Comparison of ENCODE assay signal across 20 mouse cellular contexts in the genomic region with DNA sequence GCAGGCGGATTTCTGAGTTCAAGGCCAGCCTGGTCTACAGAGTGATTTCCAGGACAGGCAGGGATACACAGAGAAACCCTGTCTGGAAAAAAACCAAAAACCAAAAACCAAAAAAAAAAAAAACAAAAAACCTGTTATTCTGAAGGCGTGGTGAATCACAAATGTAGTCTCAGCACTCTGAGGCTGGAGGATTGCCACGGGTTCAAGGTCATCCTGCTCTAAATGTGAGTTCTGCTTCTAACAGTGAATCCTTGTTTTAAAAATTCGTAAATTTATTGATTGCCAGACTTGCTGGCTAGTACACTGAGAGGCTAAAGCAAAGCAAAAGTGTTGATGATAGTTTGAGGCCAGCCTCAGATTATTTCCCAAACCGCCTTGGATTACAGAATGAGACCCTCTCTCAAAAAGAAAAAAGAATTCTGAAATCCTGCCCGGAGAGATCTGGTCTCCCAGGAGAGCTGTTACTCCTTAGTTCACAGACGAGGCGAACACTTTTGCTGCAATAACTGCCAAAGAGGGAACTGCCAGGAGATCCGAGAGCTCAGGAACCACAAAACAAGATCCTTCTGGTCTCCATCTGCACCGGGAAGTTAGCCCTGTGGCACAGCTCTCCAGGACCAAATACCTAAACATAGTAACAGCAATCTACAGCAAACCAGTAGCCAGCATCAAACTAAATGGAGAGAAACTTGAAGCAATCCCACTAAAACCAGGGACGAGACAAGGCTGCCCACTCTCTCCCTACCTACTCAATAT. TPM values are rescaled to one million over a fixed set of nuclear protein-coding genes. Genes with fewer than 3 reads are reported as not detected.
A peak's percentile ranks its signal among the peaks of the same experiment; 100 is the strongest.
DNase-seq lines count a peak whose midpoint lies in the region; ATAC-seq and TF ChIP-seq lines count a peak whose summit lies in the region.
"Had no signal": no experiment of that assay in that cellular context is flagged by ENCODE, and none has a peak within 500 bp of the region (broad histone marks: within the 10 kb centered on the region; RNA-seq: fewer than 3 reads in every experiment).

No protein-coding gene starts in this region.

- H3K9me3 ChIP-seq in ES-Bruce4 (replicated peaks; ENCODE audit: control insufficient read depth, insufficient read depth, low read length, poor library complexity, severe bottlenecking), result no peaks in the 10 kb centered on the region
- no peaks in the 10 kb centered on the region for H3K9me3 ChIP-seq in limb, embryonic 10.5 days (replicated peaks)
- H3K9me3 ChIP-seq: embryonic facial prominence, embryonic 13.5 days; heart, embryonic 12.5 days; hindbrain, embryonic 13.5 days; midbrain, embryonic 12.5 days had no signal

- WGBS in limb, embryonic 10.5 days, result 97% methylated on average over 11 of the region's 11 CpGs

- TF ChIP-seq POLR2A in ES-Bruce4 (IDR thresholded peaks at IDR 0.05; ENCODE audit: insufficient read depth, low read length), result no peak

- peaks cover 3% of the 10 kb centered on the region for H3K4me1 ChIP-seq in ES-Bruce4 (ENCODE audit: control insufficient read depth, insufficient read depth, low read length)
- peaks cover 10% of the 10 kb centered on the region for H3K4me1 ChIP-seq in limb, embryonic 10.5 days

- H3K27ac ChIP-seq in ES-Bruce4 (ENCODE audit: insufficient read depth, low read length), result peak overlapping the region; percentile 54; the same call in 1 of the 2 replicates
- H3K27ac ChIP-seq in limb, embryonic 10.5 days, result no peak overlapping the region
- H3K27ac ChIP-seq: embryonic facial prominence, embryonic 13.5 days; hindbrain, embryonic 13.5 days; midbrain, embryonic 12.5 days had no signal

- TF ChIP-seq EP300 in ES-Bruce4 (IDR thresholded peaks at IDR 0.05; ENCODE audit: insufficient read depth, low read depth, low read length), result no peak

- peak; percentile 17 for DNase-seq in heart, adult 8-10 months (ENCODE audit: low spot score)
- DNase-seq in heart, postnatal 10 days, result no peak
- DNase-seq in adrenal gland, postnatal 14 days, result peak; percentile 57
- peak; percentile 15 for DNase-seq in skeletal muscle tissue, adult 2 months (ENCODE audit: low read depth, low spot score)
- DNase-seq in limb, embryonic 10.5 days (ENCODE audit: low spot score), result no peak
- DNase-seq: cerebellum, adult 8-10 months; kidney, adult 8-10 months; kidney, postnatal 14 days; retina, postnatal 1 day; thymus, postnatal 36 days had no signal

- intact Hi-C loops in heart, postnatal 10 days (cut with DNase I), result loop anchor here (5.0 kb wide), 1 partner anchor 79 kb away; no protein-coding TSS in a partner anchor

- H3K27me3 ChIP-seq in ES-Bruce4 (ENCODE audit: control insufficient read depth, insufficient read depth, low read length, poor library complexity, severe bottlenecking), result no peaks in the 10 kb centered on the region
- H3K27me3 ChIP-seq in limb, embryonic 10.5 days (ENCODE audit: low read depth, poor library complexity, severe bottlenecking), result no peaks in the 10 kb centered on the region
- H3K27me3 ChIP-seq: embryonic facial prominence, embryonic 13.5 days; heart, embryonic 12.5 days; hindbrain, embryonic 13.5 days; midbrain, embryonic 12.5 days had no signal

- ATAC-seq in frontal cortex, adult (ENCODE audit: low TSS enrichment), result no peak
- ATAC-seq: forebrain, embryonic 14.5 days; inflammation-experienced regulatory T-cells, adult 6 months; lung, postnatal 0 days had no signal

- H3K36me3 ChIP-seq in ES-Bruce4 (ENCODE audit: control insufficient read depth, insufficient read depth, low read length, poor library complexity, severe bottlenecking), result no peaks in the 10 kb centered on the region; the same call in 1 of the 2 replicates
- H3K36me3 ChIP-seq in limb, embryonic 10.5 days, result peaks cover 5% of the 10 kb centered on the region; the same call in 1 of the 2 replicates
- H3K36me3 ChIP-seq: hindbrain, embryonic 13.5 days; midbrain, embryonic 12.5 days had no signal

- peak overlapping the region; percentile 43 for H3K9ac ChIP-seq in ES-Bruce4 (ENCODE audit: low read depth, poor library complexity, severe bottlenecking)
- H3K9ac ChIP-seq: embryonic facial prominence, embryonic 13.5 days; heart, embryonic 12.5 days; hindbrain, embryonic 13.5 days; liver, embryonic 14.5 days; midbrain, embryonic 12.5 days had no signal

- no peak overlapping the region for H3K4me3 ChIP-seq in ES-Bruce4 (ENCODE audit: low read depth, low read length)
- H3K4me3 ChIP-seq in limb, embryonic 10.5 days, result no peak overlapping the region
- H3K4me3 ChIP-seq: embryonic facial prominence, embryonic 13.5 days; heart, embryonic 12.5 days; hindbrain, embryonic 13.5 days; midbrain, embryonic 12.5 days had no signal

- TF ChIP-seq CTCF in ES-Bruce4 (IDR thresholded peaks at IDR 0.05; ENCODE audit: low read depth, low read length), result no peak

RNA-seq across cellular contexts. Expression of a gene that starts 3.4 kb away (rescaled TPM):
- 10 to 100 TPM; 22.2 to 26.1 (median 23.6) TPM for total RNA-seq in heart, adult 8-10 months (2022)
- total RNA-seq in heart, postnatal 10 days (2021), result 10 to 100 TPM; 25.8 to 26.7 TPM
- polyA plus RNA-seq in ES-Bruce4 (2011; ENCODE audit: insufficient read depth, insufficient read length, low read depth, missing spikeins), result 65.8 and 75.1 TPM in 2 replicates
- total RNA-seq in adrenal gland, postnatal 14 days (2021), result 34.2 and 44.2 TPM in 2 replicates
- 48.2 and 54.3 TPM in 2 replicates for polyA plus RNA-seq in limb, embryonic 10.5 days (2016; fragmentation: Nextera tagmentation; extraction: Ambion mirVana)

RNA-seq across cellular contexts. Expression of a gene that starts 27.0 kb away (rescaled TPM):
- total RNA-seq in heart, adult 8-10 months (2022), result 10 to 100 TPM; 18.9 to 20.5 (median 19.1) TPM
- total RNA-seq in heart, postnatal 10 days (2021), result 10 to 100 TPM; 28.0 to 29.1 TPM
- 49.3 and 49.6 TPM in 2 replicates for polyA plus RNA-seq in ES-Bruce4 (2011; ENCODE audit: insufficient read depth, insufficient read length, low read depth, missing spikeins)
- 33.4 and 37.9 TPM in 2 replicates for total RNA-seq in adrenal gland, postnatal 14 days (2021)
- polyA plus RNA-seq in limb, embryonic 10.5 days (2016; fragmentation: Nextera tagmentation; extraction: Ambion mirVana), result 63.3 and 80.1 TPM in 2 replicates

RNA-seq across cellular contexts. Expression of a gene that starts 27.2 kb away (rescaled TPM):
- total RNA-seq in heart, adult 8-10 months (2022), result 10 to 100 TPM; 21.5 to 24.5 (median 23.2) TPM
- total RNA-seq in heart, postnatal 10 days (2021), result 10 to 100 TPM; 31.8 to 35.8 TPM
- 60.1 and 64.7 TPM in 2 replicates for polyA plus RNA-seq in ES-Bruce4 (2011; ENCODE audit: insufficient read depth, insufficient read length, low read depth, missing spikeins)
- total RNA-seq in adrenal gland, postnatal 14 days (2021), result 35.2 and 41.9 TPM in 2 replicates
- 52.4 and 53.9 TPM in 2 replicates for polyA plus RNA-seq in limb, embryonic 10.5 days (2016; fragmentation: Nextera tagmentation; extraction: Ambion mirVana)

Comparison
In these comparisons a context has a peak if more than half of its experiments do, and no peak if none do; other contexts are left out.
1. DNase-seq: peak in heart, adult 8-10 months (single experiment), adrenal gland, postnatal 14 days (single experiment) and skeletal muscle tissue, adult 2 months (single experiment); none in heart, postnatal 10 days (0 of 2) and limb, embryonic 10.5 days (single experiment).